ENCODE assay signal across 21 mouse cellular contexts in genomic region chrX:12084698-12085097, GRCm38 (mm10).
A peak's percentile ranks its signal among the peaks of the same experiment; 100 is the strongest.
DNase-seq lines count a peak whose midpoint lies in the region; ATAC-seq and TF ChIP-seq lines count a peak whose summit lies in the region.
"Had no signal": no experiment of that assay in that cellular context is flagged by ENCODE, and none has a peak within 500 bp of the region (broad histone marks: within the 10 kb centered on the region; RNA-seq: fewer than 3 reads in every experiment).

No protein-coding gene starts in this region.

- H3K9ac ChIP-seq in intestine, embryonic 14.5 days (ENCODE audit: low read length) = no peak overlapping the region
- no peak overlapping the region for H3K9ac ChIP-seq in intestine, postnatal 0 days (ENCODE audit: low read depth, low read length)
- H3K9ac ChIP-seq: heart, embryonic 13.5 days had no signal

- peaks cover 68% of the 10 kb centered on the region for H3K27me3 ChIP-seq in intestine, embryonic 14.5 days (replicated peaks; ENCODE audit: control insufficient read depth, insufficient read depth, low read length)
- H3K27me3 ChIP-seq in intestine, postnatal 0 days (replicated peaks; ENCODE audit: control insufficient read depth, insufficient read depth, low read length) = peaks cover 21% of the 10 kb centered on the region

- no peak overlapping the region for H3K4me3 ChIP-seq in intestine, embryonic 14.5 days (ENCODE audit: low read depth, low read length)
- no peak overlapping the region for H3K4me3 ChIP-seq in intestine, postnatal 0 days (ENCODE audit: low read depth, low read length)
- H3K4me3 ChIP-seq: embryonic facial prominence, embryonic 10.5 days; gastrocnemius, adult 2 months; heart, embryonic 13.5 days had no signal

- no peak for TF ChIP-seq CTCF in intestine, postnatal 0 days (IDR thresholded peaks at IDR 0.05; ENCODE audit: low read depth)

- WGBS in intestine, embryonic 14.5 days = 56% methylated on average over 4 of the region's 4 CpGs
- WGBS in intestine, postnatal 0 days = 67% methylated on average over 4 of the region's 4 CpGs

- H3K36me3 ChIP-seq in intestine, embryonic 14.5 days (ENCODE audit: control insufficient read depth, insufficient read depth, low read length) = no peaks in the 10 kb centered on the region
- no peaks in the 10 kb centered on the region for H3K36me3 ChIP-seq in intestine, postnatal 0 days (ENCODE audit: control insufficient read depth, insufficient read depth)
- H3K36me3 ChIP-seq: embryonic facial prominence, embryonic 10.5 days; heart, embryonic 13.5 days had no signal

- H3K27ac ChIP-seq in intestine, embryonic 14.5 days (ENCODE audit: low read depth) = no peak overlapping the region
- no peak overlapping the region for H3K27ac ChIP-seq in intestine, postnatal 0 days (ENCODE audit: low read depth, low read length)
- H3K27ac ChIP-seq: embryonic facial prominence, embryonic 10.5 days; gastrocnemius, adult 2 months; heart, embryonic 13.5 days had no signal

- no peak for ATAC-seq in cerebellum, adult (ENCODE audit: insufficient number of reproducible peaks, low FRiP score, low TSS enrichment)
- no peak for ATAC-seq in intestine, embryonic 14.5 days (replicated peaks; ENCODE audit: low FRiP score, low TSS enrichment, low read depth)
- ATAC-seq in intestine, postnatal 0 days = no peak
- ATAC-seq: activated CD4-positive, CD25-positive, alpha-beta regulatory T cell, adult 4 months; forebrain, embryonic 14.5 days; hindbrain, embryonic 16.5 days; inflammation-experienced regulatory T-cells, adult 6 months; Patski had no signal

- H3K4me1 ChIP-seq in intestine, embryonic 14.5 days (replicated peaks; ENCODE audit: control insufficient read depth, insufficient read depth, low read length) = peaks cover 13% of the 10 kb centered on the region
- H3K4me1 ChIP-seq in intestine, postnatal 0 days (replicated peaks; ENCODE audit: control insufficient read depth, insufficient read depth, low read length) = no peaks in the 10 kb centered on the region

- H3K4me2 ChIP-seq in intestine, embryonic 14.5 days (ENCODE audit: low read length) = no peak overlapping the region
- H3K4me2 ChIP-seq in intestine, postnatal 0 days (replicated peaks; ENCODE audit: low read depth) = no peak overlapping the region
- H3K4me2 ChIP-seq: heart, embryonic 13.5 days had no signal

- peak; percentile 63 for DNase-seq in cerebellum, adult 11-12 months
- peak; percentile 42 for DNase-seq in intestine, embryonic 14.5 days (ENCODE audit: low spot score)
- peak; percentile 63 for DNase-seq in cerebellum, adult 9-11 months
- DNase-seq in left cerebral cortex, adult 11 months (ENCODE audit: low spot score) = no peak
- no peak for DNase-seq in left cerebral cortex, adult 8-10 months (ENCODE audit: low spot score in 2 of 2)
- DNase-seq: adrenal gland, adult 2 months; adrenal gland, postnatal 25 days; gastrocnemius, adult 2 months; gastrocnemius, postnatal 25 days; heart, adult 11 months; heart, postnatal 36 days; kidney, adult 18-20 months had no signal

- no peaks in the 10 kb centered on the region for H3K9me3 ChIP-seq in intestine, embryonic 14.5 days (ENCODE audit: control insufficient read depth, low read length)
- H3K9me3 ChIP-seq in intestine, postnatal 0 days (ENCODE audit: control insufficient read depth) = no peaks in the 10 kb centered on the region
- H3K9me3 ChIP-seq: embryonic facial prominence, embryonic 10.5 days; heart, embryonic 13.5 days had no signal

Comparison
In these comparisons a context has a peak if more than half of its experiments do, and no peak if none do; other contexts are left out.
1. DNase-seq: peak in cerebellum, adult 11-12 months (single experiment), intestine, embryonic 14.5 days (single experiment) and cerebellum, adult 9-11 months (single experiment); none in left cerebral cortex, adult 11 months (single experiment) and left cerebral cortex, adult 8-10 months (0 of 2).